Mouse (Mus musculus) thymus, postnatal 36 days (tissue): ENCODE results near the gene Unc45a.

ENCODE experiments used
- DNase-seq, 2 experiments: peaks; one replicate each; pipeline ENCODE4 v3.0.0; 2022; ENCODE audit warnings: mixed read lengths in 2 of 2

Gene Unc45a

DNA sequence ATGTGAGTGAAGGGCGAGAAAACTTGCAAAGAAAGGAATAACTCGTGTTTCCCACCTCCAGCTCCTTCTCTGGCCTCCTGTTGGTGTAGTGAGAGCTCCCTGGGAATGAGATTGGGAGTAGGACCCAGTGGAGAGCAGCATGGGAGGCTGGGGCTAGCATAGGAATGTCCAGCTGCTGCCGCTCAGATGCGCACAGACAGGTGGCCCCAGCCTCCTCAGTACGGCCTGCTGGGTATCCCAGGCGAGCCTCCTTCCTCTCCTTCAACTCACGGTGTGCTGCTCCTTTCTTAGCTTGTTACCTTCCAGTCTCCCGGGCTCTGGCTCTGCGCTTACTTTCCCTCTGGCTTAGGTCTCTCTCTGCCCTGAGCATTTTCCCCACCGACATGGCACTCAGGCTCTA lies 60.8 kb downstream of the Unc45a start:
- no peak for DNase-seq

DNA sequence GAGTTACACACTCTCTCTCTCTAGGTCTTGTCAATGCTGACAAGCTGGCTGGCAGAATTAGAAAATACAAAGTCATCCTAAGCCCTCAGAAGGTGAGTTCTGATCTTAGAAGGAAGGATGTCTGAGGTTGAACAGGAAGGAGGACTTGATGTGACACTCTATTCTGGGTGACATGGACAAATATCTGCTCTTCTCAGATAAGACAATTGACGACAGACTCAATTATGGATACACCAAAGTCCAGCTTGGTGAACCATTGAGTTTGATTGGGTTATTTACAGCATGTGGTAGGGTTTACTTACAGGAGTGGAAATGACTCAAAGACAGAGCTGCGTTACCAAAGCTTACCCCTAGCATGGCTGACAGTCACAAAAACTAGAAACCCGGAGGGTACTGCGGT lies 64.4 kb downstream of the Unc45a start:
- DNase-seq: no peak
